Mouse (Mus musculus) kidney, adult 8-10 months (tissue): ENCODE measurements at regions not wholly inside any gene's neighbourhood (a gene's known extent, or its start where the extent isn't known, plus 50 kb on each side); places are given as distances from the start of the nearest gene placed in this dataset.

ENCODE experiments used
- DNase-seq, 2 experiments: peaks; one replicate each; pipeline ENCODE4 v3.0.0; 2022

DNA sequence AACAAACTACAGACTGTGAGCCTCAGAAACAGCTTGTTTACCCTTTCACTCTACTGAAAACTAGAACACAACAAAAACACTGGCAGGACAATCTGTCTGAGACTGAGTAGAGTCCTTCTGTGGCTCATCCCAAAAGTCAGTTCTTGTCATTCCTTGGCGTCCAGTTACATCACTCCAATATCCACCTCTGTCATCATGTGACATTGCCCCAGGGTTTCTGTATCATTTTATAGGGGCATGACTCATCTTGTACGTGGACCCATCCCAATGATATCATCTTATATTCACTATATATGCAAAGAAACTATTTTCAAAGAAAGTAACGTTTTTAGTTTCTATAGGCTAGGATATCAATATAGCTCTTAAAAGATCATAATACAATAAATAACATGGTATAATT lies 152.3 kb downstream of the Dkk2 start:
- DNase-seq, result no peak

DNA sequence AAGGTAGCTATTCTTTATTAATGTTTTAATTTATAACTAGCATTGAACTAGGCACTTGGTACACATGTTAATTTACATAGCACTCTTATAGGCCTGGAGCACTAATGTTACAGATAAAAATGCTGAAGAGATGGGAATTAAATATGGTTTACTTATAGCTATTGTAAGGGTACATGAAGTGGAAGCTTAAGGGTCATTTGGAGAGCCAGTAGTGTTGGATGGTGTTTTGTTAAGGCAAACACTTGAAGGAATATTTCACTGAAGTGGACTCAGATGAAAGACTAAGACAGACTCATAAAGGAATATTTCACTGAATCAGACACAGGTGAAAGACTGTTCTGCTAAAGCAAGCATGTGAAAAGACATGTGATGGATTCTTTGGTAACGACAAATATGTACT lies 172.7 kb downstream of the Dkk2 start:
- DNase-seq, result no peak

DNA sequence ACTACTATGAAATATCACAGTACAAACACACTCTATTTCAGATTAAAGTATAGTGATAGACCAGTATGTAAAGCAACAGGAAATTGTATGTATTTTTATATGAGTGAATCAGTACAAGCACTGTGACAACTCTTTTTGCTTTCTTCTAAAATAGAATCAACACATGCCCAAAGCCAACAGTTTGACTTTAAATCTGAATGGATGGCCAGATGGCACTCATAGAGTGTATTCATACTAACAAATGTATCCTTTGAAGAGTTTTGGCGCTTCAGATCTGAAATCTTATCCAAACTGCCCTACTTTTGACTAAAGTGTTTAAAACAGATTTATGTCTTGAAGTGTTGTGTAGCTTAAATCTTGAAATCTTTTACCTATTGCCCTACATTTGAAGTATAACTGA lies 184.5 kb downstream of the Dkk2 start:
- no peak for DNase-seq

DNA sequence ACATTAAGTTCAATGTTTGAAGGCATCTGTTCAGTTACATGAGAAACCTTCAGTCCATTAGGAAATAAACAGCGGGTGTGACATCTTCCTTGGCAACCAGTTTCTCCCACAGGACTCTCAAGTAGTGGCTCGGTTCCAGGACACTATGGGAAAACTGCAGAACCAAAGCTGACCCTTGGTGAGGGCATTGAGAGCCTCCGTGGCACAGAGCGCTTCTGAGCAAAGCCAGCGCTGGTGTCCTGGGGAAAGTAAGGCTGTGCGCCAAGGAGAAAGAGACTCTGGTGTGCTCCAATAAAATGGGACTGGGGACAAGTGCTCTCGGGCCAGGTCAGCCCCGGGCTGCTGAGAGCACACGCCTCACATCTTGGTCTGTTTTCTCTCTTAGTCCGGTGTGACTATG lies 189.7 kb downstream of the Dkk2 start:
- no peak for DNase-seq

DNA sequence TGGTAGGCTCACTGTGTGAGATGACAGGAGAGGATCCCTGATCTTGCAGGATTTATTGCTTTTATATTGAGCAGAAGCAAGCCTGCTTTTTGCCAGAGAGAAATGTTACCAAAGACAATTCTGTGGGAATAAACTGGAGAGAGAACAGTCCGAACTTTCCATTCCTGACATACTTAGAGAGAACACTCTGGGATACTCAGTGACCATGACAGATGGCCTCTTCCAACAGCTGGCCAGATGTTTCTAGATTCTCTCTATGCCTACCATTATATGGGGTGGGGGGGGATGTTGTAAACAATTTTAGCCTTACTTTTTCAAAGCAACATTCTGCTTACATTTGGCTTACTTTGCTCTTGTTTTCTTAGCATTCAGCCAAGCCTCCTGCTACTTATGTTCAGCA lies 192.7 kb downstream of the Dkk2 start:
- DNase-seq, result no peak

DNA sequence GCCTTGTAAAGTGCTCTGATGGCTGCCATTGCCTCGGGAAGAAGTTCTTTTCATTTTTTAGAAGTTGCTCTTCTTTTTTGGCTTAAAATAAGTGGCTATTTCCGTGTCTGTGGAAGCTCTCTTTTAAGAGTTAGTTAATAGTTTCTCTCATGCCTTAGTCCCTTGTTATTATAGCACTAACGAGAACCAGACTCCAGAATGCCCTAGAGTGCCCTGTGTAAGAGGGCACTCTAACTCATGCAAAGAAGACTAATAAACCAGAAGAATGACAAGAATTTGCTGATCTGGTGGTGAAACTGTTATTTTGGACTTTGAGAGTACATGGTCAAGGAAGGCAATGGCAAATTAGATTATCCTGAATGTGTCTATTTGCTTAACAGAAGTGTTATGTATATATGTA lies 202.6 kb downstream of the Dkk2 start:
- peak in 1 of 2 experiments; percentile 36 for DNase-seq

DNA sequence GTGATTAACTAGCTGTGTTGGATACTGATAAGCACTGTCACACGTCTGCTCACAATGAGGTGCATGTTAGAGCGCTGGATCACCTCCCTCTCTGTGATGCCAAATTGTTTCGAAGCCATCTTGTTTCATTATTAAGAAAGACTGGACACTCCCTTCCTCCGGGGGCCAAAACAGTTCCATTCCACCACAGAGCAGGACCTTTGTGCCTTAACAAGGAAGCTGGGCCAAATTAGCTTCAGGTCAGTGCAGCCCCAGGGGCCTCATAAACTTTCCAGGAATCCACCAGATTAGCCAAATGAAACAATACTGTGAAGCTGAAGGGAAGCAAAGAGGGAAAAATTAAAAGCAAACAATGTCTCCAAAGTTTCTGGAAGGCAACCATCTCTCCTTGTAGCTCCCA lies 241.9 kb downstream of the Dkk2 start:
- peak in 1 of 2 experiments; percentile 2 for DNase-seq

DNA sequence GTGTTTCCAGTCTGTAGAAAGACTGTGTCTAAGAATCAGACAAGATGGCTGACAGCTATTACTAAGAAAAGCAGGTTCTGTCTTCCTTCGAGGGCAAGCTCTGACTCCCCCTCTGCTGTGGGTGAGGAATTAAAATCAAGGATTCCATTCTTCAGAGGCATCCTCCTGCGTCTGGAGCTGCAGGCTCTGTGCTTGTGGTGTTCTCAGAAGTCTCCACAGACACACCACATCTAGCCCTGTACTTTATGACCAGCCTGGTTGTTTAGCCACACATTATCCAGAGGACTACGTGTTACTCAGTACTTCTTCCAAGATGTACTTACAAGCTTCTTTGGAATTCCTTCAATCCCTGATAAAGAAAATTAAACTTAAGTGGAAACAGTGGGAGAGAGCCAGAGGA lies 258.5 kb downstream of the Dkk2 start:
- no peak for DNase-seq

DNA sequence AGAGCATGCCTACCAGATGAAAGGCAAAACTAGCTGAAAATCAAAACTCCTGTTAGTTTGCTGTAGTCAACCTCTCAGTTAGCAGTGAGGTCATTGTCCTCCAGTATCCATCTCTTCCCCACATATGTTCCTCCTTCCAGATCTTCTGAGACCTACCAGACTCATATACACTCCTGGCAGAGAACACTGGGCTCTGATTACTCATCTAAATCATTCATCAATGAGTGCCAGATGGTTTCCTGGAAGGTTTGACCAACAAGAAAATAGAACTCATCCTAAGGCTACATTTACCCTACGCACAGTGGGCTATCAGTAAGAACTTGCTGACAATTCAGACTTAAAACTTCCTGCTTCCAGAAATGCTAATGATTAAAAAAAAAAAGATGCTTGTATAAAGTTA lies 260.8 kb downstream of the Dkk2 start:
- DNase-seq, result no peak

DNA sequence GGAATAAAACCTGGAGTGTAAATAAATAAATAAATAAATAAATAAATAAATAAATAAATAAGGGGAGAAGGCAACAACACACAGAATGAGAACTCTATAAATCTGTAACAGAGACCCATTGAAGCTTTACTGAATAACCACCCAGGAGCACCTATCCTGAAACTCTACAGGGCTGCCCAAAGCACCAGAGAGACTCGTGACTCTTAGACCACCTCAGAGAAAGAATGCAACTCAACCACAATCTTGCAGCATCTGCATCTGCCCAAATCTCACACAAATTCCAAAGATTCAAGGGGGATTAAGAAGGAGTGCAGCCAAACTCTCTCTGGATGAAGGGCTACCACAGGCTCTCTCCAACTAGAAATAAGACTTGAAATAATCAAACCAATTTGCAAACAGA lies 264.5 kb downstream of the Dkk2 start:
- DNase-seq, result no peak

DNA sequence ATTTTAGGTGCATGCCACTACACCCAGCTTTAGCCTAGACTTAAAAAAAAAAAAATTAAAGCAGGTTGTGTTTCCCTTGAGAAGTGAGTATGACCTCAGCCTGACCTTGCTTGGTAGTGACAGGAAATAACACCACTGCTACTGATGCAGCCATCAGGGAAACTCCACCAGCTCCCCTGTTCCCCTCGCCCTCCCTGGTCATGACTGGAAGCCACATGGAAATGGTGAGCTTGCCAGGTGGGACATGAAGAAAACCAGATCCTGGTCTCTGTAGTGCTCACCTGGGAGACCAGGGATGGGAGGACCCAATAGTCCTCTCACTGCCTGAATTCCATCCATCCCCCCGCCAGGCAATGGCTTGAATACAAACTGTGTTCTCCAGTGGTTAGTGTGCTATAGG lies 268.1 kb downstream of the Dkk2 start:
- no peak for DNase-seq

DNA sequence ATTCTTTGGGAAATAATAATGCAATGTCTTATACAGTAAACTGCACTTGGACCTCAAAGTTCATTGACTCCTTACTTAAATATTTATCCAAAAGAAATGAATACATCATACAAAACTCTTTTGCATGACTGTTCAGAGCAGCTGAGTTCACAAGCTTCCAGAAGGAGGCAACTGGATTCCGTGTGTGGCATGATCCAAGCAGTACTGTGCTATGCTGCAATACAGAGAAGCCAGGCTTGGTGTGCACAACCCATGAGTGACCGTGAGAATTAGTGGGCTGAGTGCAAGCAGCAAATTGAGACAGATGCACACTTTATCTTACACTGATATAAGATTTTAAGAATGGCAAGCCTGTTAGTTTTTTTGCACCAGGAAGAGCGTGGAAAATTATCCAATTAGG lies 270.0 kb upstream of the Gimd1 start:
- DNase-seq, result no peak

DNA sequence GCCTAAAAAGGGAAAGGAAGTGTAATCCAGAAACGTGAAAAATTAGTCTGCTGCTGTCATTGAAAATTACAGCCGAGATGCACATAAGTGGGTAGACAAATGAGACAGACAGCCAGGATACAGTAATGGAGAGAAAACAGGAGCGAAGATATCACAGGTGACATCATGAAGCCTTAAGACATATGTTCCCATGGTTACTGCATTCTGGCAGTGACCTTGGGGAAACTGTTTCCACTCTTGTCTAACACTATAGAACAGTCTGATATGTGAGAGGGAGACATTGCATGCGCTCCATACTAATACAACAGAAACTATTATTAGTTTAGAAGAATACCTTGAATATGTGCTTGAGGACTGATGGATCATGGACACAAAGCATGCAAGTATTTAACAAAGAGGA lies 254.0 kb upstream of the Gimd1 start:
- DNase-seq, result no peak

DNA sequence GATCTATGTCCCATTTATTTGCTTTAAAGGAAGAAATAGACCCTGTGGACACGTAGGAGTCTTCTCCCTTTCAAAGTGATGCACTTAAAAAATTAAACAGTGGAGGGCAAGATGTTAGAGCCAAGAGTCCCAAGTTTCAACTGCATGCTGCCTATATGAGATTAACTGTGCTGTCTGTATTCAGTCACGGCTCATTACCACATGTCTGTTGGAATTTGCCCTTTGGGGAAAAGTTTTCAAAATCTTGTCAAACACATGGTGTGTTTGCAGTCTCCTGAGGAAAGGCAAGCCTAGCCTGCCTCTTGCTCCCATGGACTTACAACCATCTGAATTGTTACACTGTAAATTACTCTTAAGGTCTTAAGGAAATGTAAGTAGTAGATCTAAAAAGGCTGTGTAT lies 211.9 kb upstream of the Gimd1 start:
- DNase-seq, result no peak

DNA sequence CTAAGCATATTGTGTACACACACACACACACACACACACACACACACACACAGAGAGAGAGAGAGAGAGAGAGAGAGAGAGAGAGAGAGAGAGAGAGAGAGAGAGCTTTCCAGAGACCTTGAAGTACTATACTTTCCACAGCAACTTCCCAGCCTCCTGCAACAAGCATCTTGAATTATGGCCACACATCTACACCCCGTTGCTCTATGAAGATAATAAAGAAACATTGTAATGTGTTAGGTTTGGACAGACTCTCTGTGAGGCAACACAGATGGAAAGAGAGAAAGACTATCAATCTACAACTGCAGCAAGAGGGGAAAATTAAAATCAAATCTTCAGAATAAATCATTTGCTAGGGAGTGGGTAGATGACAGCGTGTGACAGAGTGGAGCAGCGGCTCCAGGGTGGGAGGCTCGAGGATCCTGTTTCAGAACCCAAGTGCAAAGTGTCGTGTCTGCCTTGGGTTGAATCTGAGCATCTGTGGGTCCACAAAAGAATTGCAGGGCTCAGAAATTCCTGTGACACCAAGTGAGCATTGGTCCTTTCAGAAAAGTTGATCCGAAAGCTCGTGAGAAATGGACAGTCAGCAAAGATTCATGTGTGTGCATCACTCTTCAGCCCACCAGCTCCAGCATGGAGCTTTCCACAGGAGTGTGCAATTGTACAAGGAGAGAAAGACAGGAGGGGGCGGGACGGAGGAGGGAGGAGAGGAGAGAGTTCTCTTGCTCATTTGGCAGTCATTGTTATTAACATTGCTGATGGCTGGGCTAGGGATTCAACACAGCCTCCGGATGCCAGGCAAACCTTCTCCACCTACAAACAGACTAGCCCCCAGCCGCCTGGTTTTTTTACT lies 203.6 kb upstream of the Gimd1 start:
- DNase-seq, result no peak

DNA sequence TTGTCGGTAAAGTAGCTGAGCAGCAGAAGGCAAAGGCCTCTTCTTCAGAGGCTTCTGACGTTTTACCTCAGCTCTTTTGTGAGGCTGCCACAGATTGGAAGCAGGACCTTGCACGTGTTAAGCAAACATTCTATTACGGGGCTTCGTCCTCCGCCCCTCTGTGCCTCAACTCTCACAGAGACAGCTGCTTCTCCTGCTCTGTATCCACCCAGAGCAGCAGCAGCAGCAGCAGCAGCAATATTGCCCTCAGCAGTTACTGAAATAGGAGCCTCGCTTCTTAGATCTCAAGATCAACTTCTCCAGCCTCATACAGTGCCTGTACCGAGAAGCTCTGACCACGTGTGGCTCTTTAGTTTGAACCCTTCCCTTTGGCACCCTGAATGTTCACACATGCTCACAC lies 202.4 kb upstream of the Gimd1 start:
- DNase-seq, result no peak

DNA sequence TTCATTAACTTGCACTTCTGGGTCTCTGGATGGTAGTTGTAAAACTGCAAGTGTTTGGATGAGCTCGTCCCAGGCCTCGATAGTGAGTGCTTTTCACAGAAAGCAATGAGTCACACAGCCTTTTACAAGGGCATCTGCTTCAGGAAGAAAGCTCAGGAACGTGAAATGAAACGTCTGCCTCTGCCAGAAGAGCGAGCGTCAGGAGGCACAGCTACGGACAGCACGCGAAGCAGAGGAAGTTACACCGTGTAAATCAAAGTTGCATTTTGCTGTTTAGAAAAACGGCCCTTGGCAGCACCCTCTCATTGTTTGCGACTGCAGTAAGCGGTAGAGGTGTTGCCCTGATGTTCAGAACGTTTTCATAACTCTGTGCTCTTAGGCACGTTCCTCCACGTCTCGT lies 201.5 kb upstream of the Gimd1 start:
- no peak for DNase-seq

DNA sequence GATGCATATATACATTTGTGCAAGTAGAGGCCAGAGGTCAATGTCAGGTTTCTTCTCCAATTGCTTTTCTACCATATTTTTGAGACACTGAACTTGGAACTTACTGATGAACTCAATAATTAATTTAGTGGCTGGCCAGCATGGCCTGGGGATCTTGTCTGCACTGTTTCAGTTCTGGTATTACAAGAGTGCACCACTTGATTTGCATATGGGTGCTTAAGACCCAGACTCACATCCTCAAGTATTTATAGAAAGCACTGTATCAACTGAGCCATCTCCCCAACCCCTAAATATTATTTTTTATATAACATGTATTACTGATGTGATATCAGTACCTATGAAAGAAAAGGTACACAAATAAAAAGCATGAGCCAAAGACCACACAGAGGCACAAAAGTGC lies 197.8 kb upstream of the Gimd1 start:
- no peak for DNase-seq

DNA sequence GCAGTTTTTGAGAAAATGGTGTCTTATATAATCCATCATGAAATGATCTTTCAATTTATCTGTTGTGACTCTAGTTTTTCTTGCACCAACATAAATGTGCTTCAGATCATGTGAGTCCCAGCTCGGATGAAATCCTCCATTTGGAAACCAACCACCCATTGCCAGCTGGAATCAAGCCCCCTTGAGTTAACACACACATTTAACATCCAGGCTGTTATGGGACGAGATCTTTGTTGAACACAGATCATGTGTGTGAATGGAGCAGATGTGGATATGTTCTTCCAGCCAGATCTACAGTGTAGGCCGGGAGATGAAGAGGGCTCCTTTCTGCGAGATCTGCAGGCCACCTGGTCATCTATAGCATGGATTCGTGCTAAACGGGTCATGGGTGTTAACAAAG lies 188.4 kb upstream of the Gimd1 start:
- DNase-seq, result no peak

DNA sequence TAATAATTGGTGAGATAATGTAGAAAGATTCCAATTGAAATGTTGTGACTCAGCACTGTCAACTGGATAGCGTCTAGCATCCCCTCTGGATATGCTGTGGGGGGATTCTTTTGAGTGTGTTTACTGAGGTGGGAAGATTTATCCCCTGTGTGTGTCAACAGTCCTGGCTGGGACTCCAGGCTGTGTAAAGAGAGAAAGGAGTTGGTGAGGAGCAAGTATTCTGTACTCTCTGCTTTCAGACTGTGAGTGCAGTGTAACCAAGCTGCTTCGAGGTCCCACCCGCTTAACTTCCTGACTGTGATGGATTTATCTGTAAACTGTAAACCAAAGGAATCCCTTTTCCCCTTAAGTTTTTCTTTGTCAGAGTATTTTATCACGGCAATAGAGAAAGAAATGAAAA lies 175.7 kb upstream of the Gimd1 start:
- DNase-seq, result no peak

DNA sequence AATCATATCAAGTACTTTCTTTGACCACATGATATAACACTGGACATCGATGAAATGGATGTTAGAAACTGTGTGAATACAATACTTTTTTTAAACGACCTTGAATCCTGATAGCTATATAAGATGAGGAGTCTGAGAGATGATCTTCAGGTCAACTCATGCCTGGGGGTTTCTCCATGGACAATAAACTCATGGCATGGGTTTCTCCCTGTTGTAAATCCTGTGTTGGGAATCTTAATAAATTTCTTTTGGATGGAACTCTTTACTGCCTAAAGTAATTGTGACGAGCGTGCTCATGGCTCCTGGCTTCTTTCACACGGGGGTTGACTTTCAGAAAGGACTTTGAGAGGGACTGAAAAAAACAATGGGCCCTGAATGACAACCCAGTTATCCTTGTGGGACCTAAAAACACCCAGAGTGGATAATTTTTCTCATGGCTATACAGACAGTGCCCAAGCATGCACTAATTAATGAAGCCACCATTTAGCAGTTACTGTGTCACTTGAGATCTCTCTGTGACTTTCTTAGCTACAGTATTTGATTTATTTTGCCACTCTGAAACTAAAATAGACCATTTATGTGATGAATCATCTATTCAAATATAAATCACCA lies 167.2 kb upstream of the Gimd1 start:
- DNase-seq, result no peak

DNA sequence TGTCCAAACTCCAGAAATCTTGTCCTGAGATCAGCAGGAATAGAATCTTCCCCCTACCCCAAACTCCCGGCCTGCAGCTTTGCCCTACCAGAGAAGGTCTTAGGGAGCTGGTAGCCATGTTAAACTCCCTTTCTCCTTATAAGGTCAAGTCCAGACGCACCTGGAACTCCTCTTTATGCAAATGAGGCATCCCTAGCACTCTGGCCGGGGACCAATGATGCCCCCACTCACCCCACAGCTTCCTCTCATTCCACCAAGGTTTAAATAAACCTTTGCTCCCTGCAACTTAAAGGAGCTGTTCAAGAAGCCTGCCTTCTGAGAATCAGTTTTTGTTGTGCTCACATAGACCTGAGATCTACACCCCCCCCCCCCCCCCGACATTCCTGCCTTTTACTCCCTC lies 158.6 kb upstream of the Gimd1 start:
- no peak for DNase-seq

DNA sequence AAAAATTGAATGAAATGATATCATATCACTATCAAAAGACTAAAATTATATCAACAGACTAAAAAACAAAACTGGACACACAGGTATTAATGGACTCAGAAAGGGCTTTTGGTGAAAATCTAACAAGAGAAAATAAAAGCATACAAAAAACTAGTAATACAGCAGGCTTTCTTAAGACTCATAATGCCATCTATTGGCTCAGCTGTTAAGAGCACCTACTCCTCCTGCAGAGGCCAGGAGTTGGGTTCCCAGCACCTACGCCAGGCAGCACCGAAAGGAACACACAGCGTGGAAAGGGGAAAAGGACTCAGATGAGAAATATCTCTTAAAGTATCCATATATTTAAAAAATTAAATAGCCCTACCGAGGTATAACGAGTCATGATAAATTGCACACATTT lies 151.9 kb upstream of the Gimd1 start:
- no peak for DNase-seq

DNA sequence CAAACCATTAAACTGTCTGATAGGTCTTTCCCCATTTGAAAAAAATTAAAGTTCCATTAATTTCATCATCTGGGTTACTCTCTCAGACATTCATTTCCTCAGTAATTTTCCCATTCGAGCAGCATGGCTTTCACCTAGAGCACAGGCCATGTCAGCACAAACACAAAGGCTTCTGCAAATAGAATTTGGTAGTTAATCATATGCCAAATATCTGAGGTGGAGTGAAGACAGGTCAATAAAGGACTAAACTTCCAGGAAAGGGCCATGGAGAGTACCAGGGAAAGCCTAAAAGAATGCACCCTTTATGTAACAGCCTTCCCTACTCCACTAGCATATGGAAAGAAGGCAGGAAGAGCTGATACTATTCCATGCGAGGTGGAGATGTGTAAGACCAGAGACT lies 150.3 kb upstream of the Gimd1 start:
- DNase-seq, result no peak

DNA sequence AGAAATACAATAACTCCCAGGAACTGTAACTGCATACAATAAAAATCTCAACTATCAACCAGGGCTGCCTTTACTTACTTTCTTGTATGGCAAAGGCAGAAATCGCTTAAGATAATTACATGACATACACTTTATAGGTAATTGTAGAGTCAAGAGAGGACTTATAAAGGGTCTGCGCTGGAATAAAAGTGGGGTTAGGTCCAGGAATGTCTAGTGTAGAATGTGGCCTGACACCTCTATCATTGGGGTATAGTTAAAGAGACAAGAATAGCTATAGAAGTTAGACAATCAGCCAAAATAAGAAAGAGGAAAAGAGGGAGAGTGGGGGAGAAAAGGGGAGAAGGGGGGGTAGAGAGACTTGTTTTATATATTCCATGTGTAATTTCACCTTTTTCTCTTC lies 144.8 kb upstream of the Gimd1 start:
- DNase-seq, result no peak
